Mouse (Mus musculus): Measurements from ENCODE around the gene Guk1. TPM values are rescaled to one million over a fixed set of nuclear protein-coding genes. Genes with fewer than 3 reads are reported as not detected.
"Not testable (repeated sequence)": the region's sequence is repeated elsewhere in the genome, so short reads cannot be mapped to it uniquely, and the experiment has no call there.

The Guk1 gene
- polyA plus RNA-seq, 1 experiment, result 184 TPM

GRCm38 (mm10) chr11:59211561-59211960 lies 19.5 kb upstream of the Guk1 start:
- DNase-seq (ENCODE audit: low read depth), result not testable (repeated sequence)

GRCm38 (mm10) chr11:59210020-59210419 lies 18.0 kb upstream of the Guk1 start:
- no peak for DNase-seq (ENCODE audit: low read depth)

GRCm38 (mm10) chr11:59209580-59209979 lies 17.6 kb upstream of the Guk1 start:
- no peak for DNase-seq (ENCODE audit: low read depth)

- no peak for DNase-seq (ENCODE audit: low read depth)
These were observed 17.0 kb upstream of the Guk1 start for GRCm38 (mm10) chr11:59209003-59209441.

- DNase-seq (ENCODE audit: low read depth), result no peak
These were observed 16.3 kb upstream of the Guk1 start, which contains the start of gene 2310033P09Rik for GRCm38 (mm10) chr11:59208153-59208831. TSS of gene 2310033P09Rik (plus strand) at chr11:59208321.

GRCm38 (mm10) chr11:59202081-59202995 lies 10.3 kb upstream of the Guk1 start, which contains the start of gene Mrpl55:
TSS of gene Mrpl55 (plus strand) at chr11:59202486.
- no peak for DNase-seq (ENCODE audit: low read depth)

GRCm38 (mm10) chr11:59201216-59202002 lies 9.4 kb upstream of the Guk1 start:
- no peak for DNase-seq (ENCODE audit: low read depth)

- DNase-seq (ENCODE audit: low read depth), result no peak
These were observed 4.2 kb upstream of the Guk1 start for GRCm38 (mm10) chr11:59196230-59196629.

GRCm38 (mm10) chr11:59191231-59192058 lies 567 bp downstream of the Guk1 start:
- no peak for DNase-seq (ENCODE audit: low read depth)

- DNase-seq (ENCODE audit: low read depth), result no peak
These were observed 4.3 kb downstream of the Guk1 start for GRCm38 (mm10) chr11:59187706-59188105.

- DNase-seq (ENCODE audit: low read depth), result no peak
These were observed 6.5 kb downstream of the Guk1 start for GRCm38 (mm10) chr11:59185490-59185889.

GRCm38 (mm10) chr11:59183821-59184220 lies 8.2 kb downstream of the Guk1 start:
- no peak for DNase-seq (ENCODE audit: low read depth)

GRCm38 (mm10) chr11:59182864-59183331 lies 9.1 kb downstream of the Guk1 start, which contains the start of gene Gjc2:
TSS of gene Gjc2 (minus strand) at chr11:59183213.
- DNase-seq (ENCODE audit: low read depth), result no peak

- DNase-seq (ENCODE audit: low read depth), result no peak
These were observed 15.1 kb downstream of the Guk1 start for GRCm38 (mm10) chr11:59176921-59177320.

GRCm38 (mm10) chr11:59176475-59176874 lies 15.5 kb downstream of the Guk1 start:
- DNase-seq (ENCODE audit: low read depth), result no peak

GRCm38 (mm10) chr11:59174189-59174838 lies 17.7 kb downstream of the Guk1 start:
- DNase-seq (ENCODE audit: low read depth), result no peak

- no peak for DNase-seq (ENCODE audit: low read depth)
These were observed 21.5 kb downstream of the Guk1 start for GRCm38 (mm10) chr11:59170549-59170948.

GRCm38 (mm10) chr11:59169807-59170206 lies 22.2 kb downstream of the Guk1 start:
- no peak for DNase-seq (ENCODE audit: low read depth)

- DNase-seq (ENCODE audit: low read depth), result no peak
These were observed 26.3 kb downstream of the Guk1 start for GRCm38 (mm10) chr11:59165616-59166241.

- DNase-seq (ENCODE audit: low read depth), result no peak
These were observed 27.6 kb downstream of the Guk1 start for GRCm38 (mm10) chr11:59164384-59164783.

Measured in gonadal fat pad, adult 2 months (tissue).